24 mouse cellular contexts compared by ENCODE assay signal in the genomic region with DNA sequence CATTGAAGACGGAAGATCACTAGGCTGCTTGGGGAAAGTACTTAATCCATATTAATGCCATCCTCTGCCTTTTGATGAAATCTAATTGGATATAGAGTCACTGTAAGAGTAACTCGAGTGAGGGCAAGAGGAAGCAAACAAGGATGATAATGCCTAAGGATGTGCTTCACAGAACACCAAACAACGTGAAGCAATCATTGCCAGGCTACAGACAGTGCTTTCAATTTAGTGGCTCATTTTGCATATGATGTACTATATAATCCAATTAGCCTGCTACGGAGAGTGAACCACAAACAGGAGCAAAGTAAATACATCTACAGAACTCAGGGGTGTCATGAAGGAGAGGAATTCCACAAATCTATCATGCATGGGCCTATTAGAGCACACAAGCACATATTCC.
"Had no signal": no experiment of that assay in that cellular context is flagged by ENCODE, and none has a peak within 500 bp of the region (broad histone marks: within the 10 kb centered on the region; RNA-seq: fewer than 3 reads in every experiment).

No protein-coding gene starts in this region.

- H3K9ac ChIP-seq: forebrain, postnatal 0 days; heart, embryonic 13.5 days; heart, embryonic 15.5 days; hindbrain, embryonic 15.5 days; limb, embryonic 13.5 days; limb, embryonic 15.5 days; liver, embryonic 12.5 days had no signal

- H3K9me3 ChIP-seq: heart, embryonic 13.5 days; heart, embryonic 15.5 days; hindbrain, embryonic 15.5 days; limb, embryonic 13.5 days; limb, embryonic 15.5 days; liver, embryonic 12.5 days had no signal

- H3K4me1 ChIP-seq: heart, embryonic 13.5 days; heart, embryonic 15.5 days; hindbrain, embryonic 15.5 days; limb, embryonic 13.5 days; limb, embryonic 15.5 days; liver, embryonic 12.5 days had no signal

- DNase-seq: forebrain, postnatal 0 days; gastrocnemius, postnatal 14 days; gastrocnemius, postnatal 36 days; heart, adult 11 months; heart, adult 2 months; heart, postnatal 14 days; heart, postnatal 36 days; kidney, adult 11 months; kidney, adult 2 months; kidney, adult 9 months; kidney, postnatal 10 days; kidney, postnatal 36 days; layer of hippocampus, adult 9-11 months; layer of hippocampus, postnatal 36 days; left cerebral cortex, postnatal 4 days had no signal

- H3K4me3 ChIP-seq: heart, adult 2 months; heart, embryonic 13.5 days; heart, embryonic 15.5 days; hindbrain, embryonic 15.5 days; limb, embryonic 13.5 days; limb, embryonic 15.5 days; liver, embryonic 12.5 days had no signal

- H3K4me2 ChIP-seq: heart, embryonic 11.5 days; heart, embryonic 13.5 days; heart, embryonic 15.5 days; hindbrain, embryonic 15.5 days; limb, embryonic 13.5 days; limb, embryonic 15.5 days; liver, embryonic 12.5 days had no signal

- H3K36me3 ChIP-seq: heart, embryonic 13.5 days; heart, embryonic 15.5 days; hindbrain, embryonic 15.5 days; limb, embryonic 13.5 days; limb, embryonic 15.5 days; liver, embryonic 12.5 days had no signal

- ATAC-seq: forebrain, postnatal 0 days; hindbrain, postnatal 0 days; intestine, embryonic 16.5 days; liver, embryonic 12.5 days had no signal

- H3K27ac ChIP-seq: heart, adult 2 months; heart, embryonic 13.5 days; heart, embryonic 15.5 days; hindbrain, embryonic 15.5 days; hindbrain, postnatal 0 days; limb, embryonic 13.5 days; limb, embryonic 15.5 days; liver, embryonic 12.5 days had no signal

- H3K27me3 ChIP-seq: heart, embryonic 13.5 days; heart, embryonic 15.5 days; hindbrain, embryonic 15.5 days; limb, embryonic 13.5 days; limb, embryonic 15.5 days; liver, embryonic 12.5 days had no signal
